Mouse (Mus musculus) stomach, embryonic 16.5 days (tissue): ENCODE measurements around the gene Nipal4. TPM values are rescaled to one million over a fixed set of nuclear protein-coding genes. Genes with fewer than 3 reads are reported as not detected.

Experiments
- ATAC-seq: fragments of 200-750 bp; cut with Nextera tagmentation; 2 replicates; pipeline ENCODE4 v1.8.0; 2017; ENCODE audit warnings: moderate number of reproducible peaks, moderate TSS enrichment; ENCODE audit not compliant: insufficient read depth, low FRiP score
- H3K27ac ChIP-seq: fragments of 300-500 bp; sonication (generic); 2 replicates; pipeline ENCODE4 v1.5.1; 2014; ENCODE audit warnings: low read length
- H3K27me3 ChIP-seq: fragments of 300-500 bp; sonication (generic); 2 replicates; pipeline ENCODE4 v1.6.1; 2014; ENCODE audit warnings: low read length, control low read depth, mixed read lengths; ENCODE audit not compliant: control insufficient read depth, insufficient read depth
- H3K36me3 ChIP-seq: fragments of 300-500 bp; sonication (generic); 2 replicates; pipeline ENCODE4 v1.6.1; 2014; ENCODE audit warnings: low read length; ENCODE audit not compliant: control insufficient read depth, insufficient read depth
- H3K4me1 ChIP-seq: fragments of 300-500 bp; sonication (generic); 2 replicates; pipeline ENCODE4 v1.6.1; 2014; ENCODE audit warnings: low read length, control low read depth, mixed read lengths; ENCODE audit not compliant: control insufficient read depth, insufficient read depth
- H3K4me2 ChIP-seq: fragments of 300-500 bp; sonication (generic); 2 replicates; pipeline ENCODE4 v1.6.1; 2014; ENCODE audit warnings: low read depth, low read length, mixed read lengths
- H3K4me3 ChIP-seq: fragments of 300-500 bp; sonication (generic); replicated peaks from 2 replicates; pipeline ENCODE4 v1.5.1; 2014; ENCODE audit warnings: mild to moderate bottlenecking, low read length
- H3K9ac ChIP-seq: fragments of 300-500 bp; sonication (generic); 2 replicates; pipeline ENCODE4 v1.6.1; 2014; ENCODE audit warnings: low read length
- H3K9me3 ChIP-seq: fragments of 300-500 bp; sonication (generic); replicated peaks from 2 replicates; pipeline ENCODE4 v1.6.1; 2016; ENCODE audit warnings: low read length, control low read depth; ENCODE audit not compliant: control insufficient read depth
- WGBS: fragments of 180-500 bp; shearing (Covaris S2); extraction: QIAGEN DNeasy Blood & Tissue Kit; methylation state at CpG from one replicate; pipeline ENCODE4 v1.1.7; 2014; 5-methylcytosine and 5-hydroxymethylcytosine counted together
- polyA plus RNA-seq: library from polyadenylated mRNA; unstranded; fragments of >200 nt; fragmentation: Nextera tagmentation; extraction: Ambion mirVana; gene quantifications from 2 replicates; pipeline ENCODE4 v1.2.1, GENCODE M21; 2015

The Nipal4 gene
- polyA plus RNA-seq, 1 experiment from 2014 or later: 7.8 TPM

DNA sequence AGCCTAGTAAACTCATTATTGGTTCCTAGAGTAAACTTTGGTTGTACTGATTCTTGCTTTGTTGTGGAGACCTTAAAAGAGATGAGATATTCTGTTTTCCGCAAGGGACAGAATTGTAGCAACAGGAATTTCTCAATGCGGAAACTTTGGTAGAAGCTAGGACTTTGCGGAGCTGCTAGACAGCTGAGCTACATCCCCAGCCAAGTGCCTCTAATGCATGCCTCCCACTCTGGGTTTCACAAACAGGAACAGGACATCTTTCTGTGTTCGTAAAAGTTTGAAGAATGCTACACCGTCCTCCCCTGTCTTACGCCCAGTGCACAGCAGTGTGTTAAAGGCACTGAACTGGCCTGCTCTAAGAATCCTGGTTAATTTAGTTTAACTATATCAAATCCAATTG, 9.8 kb upstream of the Nipal4 start:
- Histone ChIP-seq H3K4me2 (no peak overlapping the region), H3K9me3 (no peaks in the 10 kb centered on the region), H3K27me3 (no peaks in the 10 kb centered on the region), H3K4me1 (no peaks in the 10 kb centered on the region), H3K9ac (no peak overlapping the region), H3K4me3 (no peak overlapping the region), H3K36me3 (no peaks in the 10 kb centered on the region), H3K27ac (no peak overlapping the region)
- ATAC-seq: no peak
- WGBS: 89% methylated on average over 6 of the region's 6 CpGs

DNA sequence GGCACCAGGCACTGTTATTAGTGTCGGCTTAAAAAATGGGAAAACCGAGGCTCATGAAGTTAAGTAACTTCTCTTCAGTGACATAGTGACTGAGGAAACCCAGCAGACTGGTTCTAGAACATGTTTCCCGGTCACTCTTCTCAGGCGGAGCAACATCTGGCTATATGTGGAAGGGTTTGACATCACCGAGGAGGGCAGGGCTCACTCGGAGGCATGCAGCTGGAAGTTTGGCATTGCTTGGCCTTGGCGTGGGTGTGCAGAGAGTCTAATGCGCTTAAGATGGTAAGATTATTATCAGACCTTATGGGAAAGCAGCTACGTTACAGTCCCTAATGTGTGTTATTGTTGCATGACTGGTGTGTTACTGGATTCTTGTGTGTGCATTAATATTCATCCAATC, 5.8 kb upstream of the Nipal4 start:
- WGBS: 88% methylated on average over 9 of the region's 9 CpGs

DNA sequence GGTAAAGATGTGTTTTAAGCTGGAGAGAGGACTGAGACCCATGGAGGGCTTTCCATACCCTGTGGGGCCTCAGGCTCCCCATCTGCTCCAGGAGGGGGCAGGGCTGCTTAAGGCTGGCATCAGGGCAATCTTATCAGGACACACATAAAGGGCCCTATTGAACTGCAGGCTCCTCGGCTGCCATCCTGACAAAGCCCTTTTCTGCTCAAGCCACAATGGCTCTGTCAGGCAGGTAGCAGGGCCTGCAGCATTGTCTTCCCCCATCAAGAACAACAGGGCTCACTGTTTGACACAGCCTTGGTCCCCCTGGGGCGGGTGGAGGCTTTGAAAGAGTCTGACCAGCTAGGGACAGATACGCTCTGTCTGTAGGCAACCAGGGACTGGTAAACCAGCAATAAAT, 3.6 kb upstream of the Nipal4 start:
- no peak overlapping the region for H3K27ac ChIP-seq
- H3K27me3 ChIP-seq: no peaks in the 10 kb centered on the region
- no peak overlapping the region for H3K4me3 ChIP-seq
- H3K4me1 ChIP-seq: no peaks in the 10 kb centered on the region
- no peak overlapping the region for H3K4me2 ChIP-seq
- H3K9me3 ChIP-seq: no peaks in the 10 kb centered on the region
- H3K36me3 ChIP-seq: no peaks in the 10 kb centered on the region
- ATAC-seq: no peak
- 63% methylated on average over 3 of the region's 3 CpGs for WGBS
- no peak overlapping the region for H3K9ac ChIP-seq

More for the DNA sequence above, 5.8 kb upstream of the Nipal4 start:
- no peak overlapping the region for H3K4me3 ChIP-seq
- H3K36me3 ChIP-seq: no peaks in the 10 kb centered on the region
- no peak overlapping the region for H3K4me2 ChIP-seq
- H3K9me3 ChIP-seq: no peaks in the 10 kb centered on the region
- H3K4me1 ChIP-seq: no peaks in the 10 kb centered on the region
- H3K27me3 ChIP-seq: no peaks in the 10 kb centered on the region
- H3K27ac ChIP-seq: no peak overlapping the region
- H3K9ac ChIP-seq: no peak overlapping the region
- ATAC-seq: no peak

DNA sequence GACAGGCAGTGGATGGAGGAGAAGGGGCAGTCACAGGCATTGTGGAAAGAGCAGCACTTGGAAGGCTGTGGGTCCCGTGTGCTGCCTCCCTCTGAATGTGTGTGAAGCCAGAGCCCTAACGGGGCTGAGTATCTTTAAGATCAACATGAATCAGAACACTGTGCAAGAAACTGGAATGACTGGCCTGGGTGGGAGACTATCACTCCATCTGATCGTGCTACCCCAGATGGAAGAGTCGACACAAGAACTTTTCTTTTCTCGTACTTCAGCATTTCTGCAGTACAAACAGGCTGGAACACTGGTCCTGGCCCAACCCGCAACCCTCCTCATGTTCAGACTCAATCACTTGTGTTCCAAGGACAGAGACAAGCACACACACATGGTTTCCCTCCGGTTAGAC, 2.2 kb upstream of the Nipal4 start:
- Histone ChIP-seq H3K36me3 (no peaks in the 10 kb centered on the region), H3K4me1 (no peaks in the 10 kb centered on the region), H3K4me2 (no peak overlapping the region), H3K9me3 (no peaks in the 10 kb centered on the region), H3K27me3 (no peaks in the 10 kb centered on the region), H3K9ac (no peak overlapping the region), H3K27ac (no peak overlapping the region), H3K4me3 (no peak overlapping the region)
- no peak for ATAC-seq
- 80% methylated on average over 7 of the region's 7 CpGs for WGBS

DNA sequence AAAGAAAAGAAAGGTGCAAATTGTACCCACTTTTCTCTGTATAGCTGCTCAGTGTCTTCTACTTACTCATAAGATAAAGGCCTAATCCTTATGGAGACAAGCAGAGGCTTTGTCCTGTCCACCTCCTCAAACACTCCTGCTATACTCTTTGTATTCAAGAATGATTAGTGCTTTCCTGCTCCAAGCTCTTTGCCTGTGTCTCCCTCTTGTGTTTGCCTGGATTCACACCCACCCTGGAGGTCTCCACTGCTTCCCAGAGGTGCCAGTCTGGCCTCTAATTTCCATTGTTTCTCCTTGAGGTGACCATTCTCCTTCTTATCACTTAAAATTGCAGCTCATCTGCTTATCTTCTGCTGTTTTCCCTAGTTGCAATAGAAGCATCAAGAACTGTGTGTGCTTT, 8.8 kb downstream of the Nipal4 start:
- Histone ChIP-seq H3K4me1 (no peaks in the 10 kb centered on the region), H3K4me3 (no peak overlapping the region), H3K4me2 (no peak overlapping the region), H3K27ac (no peak overlapping the region), H3K36me3 (no peaks in the 10 kb centered on the region), H3K9me3 (no peaks in the 10 kb centered on the region), H3K27me3 (no peaks in the 10 kb centered on the region), H3K9ac (no peak overlapping the region)
- ATAC-seq: no peak

DNA sequence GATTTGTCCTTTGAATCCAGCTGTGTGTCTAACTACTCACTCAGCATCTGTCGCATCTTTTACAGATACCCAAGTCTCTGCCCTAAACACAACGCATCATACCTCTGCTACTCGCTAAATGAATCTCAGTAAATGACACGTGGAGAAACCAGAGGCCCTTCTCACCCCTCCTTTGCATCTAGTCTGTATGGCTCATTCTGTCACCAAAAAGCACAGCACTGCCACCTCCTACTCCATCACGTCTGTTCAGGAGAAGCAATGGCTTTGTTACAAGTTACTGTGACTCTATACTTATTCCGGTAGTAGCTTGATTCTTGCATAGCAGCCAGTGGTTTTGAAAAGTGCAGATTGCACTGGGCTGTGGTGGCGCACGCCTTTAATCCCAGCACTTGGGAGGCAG, 9.4 kb downstream of the Nipal4 start:
- no peak overlapping the region for H3K4me2 ChIP-seq
- no peaks in the 10 kb centered on the region for H3K4me1 ChIP-seq
- no peaks in the 10 kb centered on the region for H3K36me3 ChIP-seq
- no peaks in the 10 kb centered on the region for H3K27me3 ChIP-seq
- no peak overlapping the region for H3K27ac ChIP-seq
- H3K9me3 ChIP-seq: no peaks in the 10 kb centered on the region
- no peak for ATAC-seq
- no peak overlapping the region for H3K9ac ChIP-seq
- no peak overlapping the region for H3K4me3 ChIP-seq
- WGBS: 87% methylated on average over 8 of the region's 8 CpGs

DNA sequence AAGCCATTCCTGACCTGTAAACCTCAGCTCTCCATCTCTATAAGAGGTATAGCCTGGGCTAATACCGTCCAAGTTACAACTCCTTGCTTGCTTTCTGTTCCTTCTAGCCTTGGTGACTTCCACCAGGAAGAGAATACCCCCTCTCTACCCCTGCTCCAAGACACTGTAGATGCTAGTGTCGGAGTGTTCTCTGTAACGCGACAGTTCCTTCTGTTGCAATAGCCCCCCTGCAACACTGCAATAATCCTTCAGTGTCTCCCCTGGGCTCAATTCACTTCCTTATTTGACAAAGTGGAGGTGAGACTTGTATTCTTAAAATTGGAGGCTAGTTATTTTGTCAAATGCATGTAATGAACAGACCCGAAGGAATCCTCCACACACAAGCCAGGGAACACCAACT, 19.7 kb downstream of the Nipal4 start:
- ATAC-seq: no peak

DNA sequence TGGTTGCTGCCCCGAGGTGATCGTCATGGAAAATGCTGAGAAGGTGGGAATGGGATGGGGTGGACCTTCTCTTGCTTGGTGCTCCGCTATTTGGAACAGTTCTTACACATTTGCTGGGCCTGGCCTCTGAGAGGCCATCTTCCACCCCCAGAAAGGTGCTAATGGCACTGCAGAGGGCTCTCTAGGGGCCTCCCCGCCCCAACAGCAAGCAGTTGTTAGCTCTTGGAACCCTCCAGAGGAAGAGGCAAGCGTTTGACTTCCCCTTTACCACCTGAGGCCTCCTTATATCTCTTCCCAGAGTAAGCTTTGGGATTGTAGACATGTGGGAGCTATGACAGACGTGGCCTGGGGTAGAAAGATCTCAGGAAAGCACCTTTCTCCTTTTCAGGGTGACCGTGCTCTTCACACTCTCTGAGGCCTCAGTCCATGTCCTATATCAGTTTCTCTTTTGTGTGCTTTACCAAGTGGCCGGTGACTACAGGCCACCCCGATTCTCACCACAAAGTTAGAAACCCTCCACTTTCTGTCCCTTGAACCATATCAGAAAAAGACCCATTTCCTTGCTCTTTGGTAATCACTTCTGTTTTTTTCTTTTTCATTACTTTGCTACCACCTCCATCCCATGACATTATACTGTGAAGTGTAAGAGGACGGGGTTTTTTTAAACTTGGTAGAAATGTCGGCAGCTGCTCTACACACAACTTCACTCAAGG, 21.0 kb downstream of the Nipal4 start:
- H3K9ac ChIP-seq: no peak overlapping the region
- H3K4me3 ChIP-seq: no peak overlapping the region
- H3K4me1 ChIP-seq: no peaks in the 10 kb centered on the region
- no peak overlapping the region for H3K27ac ChIP-seq
- H3K9me3 ChIP-seq: no peaks in the 10 kb centered on the region
- no peaks in the 10 kb centered on the region for H3K27me3 ChIP-seq
- WGBS: 86% methylated on average over 11 of the region's 11 CpGs
- H3K4me2 ChIP-seq: no peak overlapping the region
- peaks cover 9% of the 10 kb centered on the region; the same call in 1 of the 2 replicates for H3K36me3 ChIP-seq
- ATAC-seq: no peak

More for the DNA sequence above, 19.7 kb downstream of the Nipal4 start:
- Histone ChIP-seq H3K27ac (no peak overlapping the region), H3K9ac (no peak overlapping the region), H3K9me3 (no peaks in the 10 kb centered on the region), H3K4me2 (no peak overlapping the region), H3K4me3 (no peak overlapping the region), H3K4me1 (no peaks in the 10 kb centered on the region), H3K27me3 (no peaks in the 10 kb centered on the region), H3K36me3 (no peaks in the 10 kb centered on the region)
- WGBS: 87% methylated on average over 5 of the region's 5 CpGs

DNA sequence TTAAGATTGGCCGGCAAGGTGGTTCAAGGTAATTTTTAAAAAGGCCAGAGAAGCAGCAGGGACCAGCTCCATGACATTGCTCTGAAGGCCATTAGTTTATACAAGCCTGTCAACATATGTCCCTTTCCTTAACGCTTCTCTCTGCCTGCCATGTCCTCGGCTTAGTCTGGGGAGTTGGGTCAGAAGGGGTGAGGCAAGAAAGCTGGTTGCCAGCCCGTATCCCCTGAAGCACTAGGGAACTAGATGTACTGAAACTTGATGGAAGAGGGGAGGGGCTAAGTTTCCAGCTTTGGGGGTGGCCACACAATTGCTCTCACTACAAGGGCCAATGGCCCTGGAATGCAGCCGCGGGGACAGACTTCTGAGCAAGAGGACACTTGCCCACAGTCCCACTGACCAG, 23.0 kb downstream of the Nipal4 start:
- no peak overlapping the region for H3K4me3 ChIP-seq
- H3K27me3 ChIP-seq: no peaks in the 10 kb centered on the region
- H3K36me3 ChIP-seq: peaks cover 9% of the 10 kb centered on the region; the same call in 1 of the 2 replicates
- H3K4me1 ChIP-seq: no peaks in the 10 kb centered on the region
- no peaks in the 10 kb centered on the region for H3K9me3 ChIP-seq
- no peak overlapping the region for H3K9ac ChIP-seq
- no peak overlapping the region for H3K4me2 ChIP-seq
- ATAC-seq: no peak
- no peak overlapping the region for H3K27ac ChIP-seq
- 81% methylated on average over 6 of the region's 6 CpGs for WGBS
